ENCODE assay signal across 29 mouse cellular contexts in the genomic region with DNA sequence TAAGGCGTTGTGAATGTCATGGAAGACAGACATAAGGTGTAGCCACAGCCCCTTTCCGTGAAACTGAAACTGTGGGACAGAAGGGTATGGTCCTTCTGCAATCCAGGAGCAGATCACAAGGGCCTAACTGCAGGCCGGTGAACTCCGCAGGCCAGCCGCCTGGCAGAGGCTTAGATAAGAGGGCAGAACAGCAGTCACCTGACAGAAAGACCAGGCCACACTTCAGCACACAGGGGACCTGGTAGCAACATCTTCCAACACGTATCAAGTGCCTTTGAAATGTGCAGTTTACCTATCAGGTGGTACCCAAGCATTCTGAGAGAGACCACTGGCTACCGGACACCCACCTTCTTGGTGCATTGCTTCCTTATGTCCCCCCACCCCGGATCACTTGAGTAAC.
DNase-seq lines count a peak whose midpoint lies in the region; ATAC-seq lines count a peak whose summit lies in the region.
"Had no signal": no experiment of that assay in that cellular context is flagged by ENCODE, and none has a peak within 500 bp of the region (broad histone marks: within the 10 kb centered on the region; RNA-seq: fewer than 3 reads in every experiment).

No protein-coding gene starts in this region.

- H3K4me1 ChIP-seq in heart, embryonic 12.5 days (replicated peaks) = peaks cover 62% of the 10 kb centered on the region
- H3K4me1 ChIP-seq in heart, embryonic 11.5 days (ENCODE audit: control insufficient read depth, insufficient read depth, low read length) = peaks cover 31% of the 10 kb centered on the region
- peaks cover 39% of the 10 kb centered on the region for H3K4me1 ChIP-seq in heart, embryonic 15.5 days (replicated peaks)
- peaks cover 53% of the 10 kb centered on the region for H3K4me1 ChIP-seq in heart, embryonic 10.5 days
- peaks cover 51% of the 10 kb centered on the region for H3K4me1 ChIP-seq in hindbrain, embryonic 10.5 days (replicated peaks)
- peaks cover 51% of the 10 kb centered on the region for H3K4me1 ChIP-seq in hindbrain, embryonic 13.5 days (replicated peaks)

- 47% methylated on average over 8 of the region's 8 CpGs for WGBS in heart, embryonic 12.5 days
- 46% methylated on average over 8 of the region's 8 CpGs for WGBS in heart, embryonic 11.5 days (ENCODE audit: insufficient replicate concordance)
- 51% methylated on average over 8 of the region's 8 CpGs for whole genome bisulfite sequencing in heart, embryonic 15.5 days
- WGBS in heart, embryonic 10.5 days = 44% methylated on average over 8 of the region's 8 CpGs
- 82% methylated on average over 8 of the region's 8 CpGs for WGBS in hindbrain, embryonic 10.5 days
- WGBS in hindbrain, embryonic 13.5 days = 87% methylated on average over 8 of the region's 8 CpGs

- no peaks in the 10 kb centered on the region for H3K36me3 ChIP-seq in heart, embryonic 12.5 days
- H3K36me3 ChIP-seq in heart, embryonic 11.5 days (ENCODE audit: control insufficient read depth, insufficient read depth, low read length) = no peaks in the 10 kb centered on the region
- H3K36me3 ChIP-seq in heart, embryonic 15.5 days = no peaks in the 10 kb centered on the region
- no peaks in the 10 kb centered on the region for H3K36me3 ChIP-seq in heart, embryonic 10.5 days
- no peaks in the 10 kb centered on the region for H3K36me3 ChIP-seq in hindbrain, embryonic 10.5 days
- no peaks in the 10 kb centered on the region for H3K36me3 ChIP-seq in hindbrain, embryonic 13.5 days
- H3K36me3 ChIP-seq: embryonic facial prominence, embryonic 12.5 days; embryonic facial prominence, embryonic 15.5 days; G1E; hindbrain, embryonic 12.5 days had no signal

- DNase-seq in heart, embryonic 10.5 days (ENCODE audit: low spot score) = no peak
- no peak for DNase-seq in hindbrain, embryonic 10.5 days (ENCODE audit: low spot score)
- DNase-seq in urinary bladder, postnatal 10 days (ENCODE audit: low spot score) = no peak
- DNase-seq: adrenal gland, postnatal 10 days; adrenal gland, postnatal 36 days; B cell, adult 2 months; cerebellum, adult 18-20 months; cerebellum, adult 9-10 months; cerebellum, postnatal 14 days; forebrain, postnatal 0 days; gastrocnemius, adult 2 months; gastrocnemius, postnatal 14 days; heart, adult 18-20 months; heart, postnatal 4 days; kidney, adult 11 months; kidney, adult 8-10 months had no signal

- no peak overlapping the region for H3K4me3 ChIP-seq in heart, embryonic 12.5 days
- no peak overlapping the region for H3K4me3 ChIP-seq in heart, embryonic 11.5 days (ENCODE audit: low read depth, low read length)
- no peak overlapping the region for H3K4me3 ChIP-seq in heart, embryonic 15.5 days
- H3K4me3 ChIP-seq in heart, embryonic 10.5 days = no peak overlapping the region
- no peak overlapping the region for H3K4me3 ChIP-seq in hindbrain, embryonic 10.5 days
- H3K4me3 ChIP-seq in hindbrain, embryonic 13.5 days = no peak overlapping the region
- H3K4me3 ChIP-seq: embryonic facial prominence, embryonic 12.5 days; embryonic facial prominence, embryonic 15.5 days; gastrocnemius, adult 2 months; hindbrain, embryonic 12.5 days; intestine, embryonic 15.5 days had no signal

- no peak overlapping the region for H3K9ac ChIP-seq in heart, embryonic 12.5 days
- H3K9ac ChIP-seq in heart, embryonic 11.5 days (ENCODE audit: low read depth, low read length) = no peak overlapping the region
- no peak overlapping the region for H3K9ac ChIP-seq in heart, embryonic 15.5 days
- no peak overlapping the region for H3K9ac ChIP-seq in hindbrain, embryonic 13.5 days
- H3K9ac ChIP-seq: embryonic facial prominence, embryonic 12.5 days; embryonic facial prominence, embryonic 15.5 days; forebrain, postnatal 0 days; hindbrain, embryonic 12.5 days; intestine, embryonic 15.5 days had no signal

- no peak overlapping the region for H3K27ac ChIP-seq in heart, embryonic 12.5 days (ENCODE audit: poor library complexity, severe bottlenecking)
- no peak overlapping the region for H3K27ac ChIP-seq in heart, embryonic 11.5 days (ENCODE audit: low read depth, low read length)
- H3K27ac ChIP-seq in heart, embryonic 15.5 days = peak overlapping the region; percentile 20; the same call in 1 of the 2 replicates
- H3K27ac ChIP-seq in heart, embryonic 10.5 days = no peak overlapping the region; the same call in 1 of the 2 replicates
- peak overlapping the region; percentile 42; the same call in 1 of the 2 replicates for H3K27ac ChIP-seq in hindbrain, embryonic 10.5 days
- no peak overlapping the region for H3K27ac ChIP-seq in hindbrain, embryonic 13.5 days
- H3K27ac ChIP-seq: embryonic facial prominence, embryonic 12.5 days; embryonic facial prominence, embryonic 15.5 days; intestine, embryonic 15.5 days had no signal

- H3K27me3 ChIP-seq in heart, embryonic 12.5 days (replicated peaks) = no peaks in the 10 kb centered on the region
- no peaks in the 10 kb centered on the region for H3K27me3 ChIP-seq in heart, embryonic 11.5 days (ENCODE audit: control insufficient read depth, insufficient read depth, low read length)
- H3K27me3 ChIP-seq in heart, embryonic 15.5 days = no peaks in the 10 kb centered on the region
- no peaks in the 10 kb centered on the region for H3K27me3 ChIP-seq in heart, embryonic 10.5 days (ENCODE audit: insufficient read depth, poor library complexity, severe bottlenecking)
- 0 out of 2 replicates have a peak, but pooled peaks cover 3% of the 10 kb centered on the region for H3K27me3 ChIP-seq in hindbrain, embryonic 10.5 days (ENCODE audit: insufficient read depth, poor library complexity, severe bottlenecking)
- no peaks in the 10 kb centered on the region for H3K27me3 ChIP-seq in hindbrain, embryonic 13.5 days
- H3K27me3 ChIP-seq: CH12.LX; embryonic facial prominence, embryonic 12.5 days; embryonic facial prominence, embryonic 15.5 days; hindbrain, embryonic 12.5 days; intestine, embryonic 15.5 days; Patski had no signal

- no peaks in the 10 kb centered on the region for H3K9me3 ChIP-seq in heart, embryonic 12.5 days (replicated peaks)
- H3K9me3 ChIP-seq in heart, embryonic 11.5 days (replicated peaks; ENCODE audit: control insufficient read depth, low read length) = no peaks in the 10 kb centered on the region
- H3K9me3 ChIP-seq in heart, embryonic 15.5 days (replicated peaks) = no peaks in the 10 kb centered on the region
- H3K9me3 ChIP-seq in heart, embryonic 10.5 days = no peaks in the 10 kb centered on the region
- H3K9me3 ChIP-seq in hindbrain, embryonic 10.5 days = no peaks in the 10 kb centered on the region
- H3K9me3 ChIP-seq in hindbrain, embryonic 13.5 days = no peaks in the 10 kb centered on the region
- H3K9me3 ChIP-seq: embryonic facial prominence, embryonic 12.5 days; embryonic facial prominence, embryonic 15.5 days; hindbrain, embryonic 12.5 days; intestine, embryonic 15.5 days had no signal

- ATAC-seq in heart, embryonic 12.5 days (ENCODE audit: insufficient number of reproducible peaks, low FRiP score) = 0 out of 2 replicates have a peak, but pooled peaks have one; percentile 22
- ATAC-seq in heart, embryonic 11.5 days (replicated peaks; ENCODE audit: insufficient number of reproducible peaks, low FRiP score, low TSS enrichment) = no peak
- ATAC-seq in heart, embryonic 15.5 days (replicated peaks; ENCODE audit: insufficient number of reproducible peaks, insufficient read depth, low FRiP score, low read depth) = no peak; the same call in 1 of the 2 replicates
- no peak for ATAC-seq in hindbrain, embryonic 13.5 days (ENCODE audit: low FRiP score)
- ATAC-seq: forebrain, embryonic 14.5 days; forebrain, postnatal 0 days; hindbrain, embryonic 16.5 days; intestine, embryonic 15.5 days; Patski had no signal

- peak overlapping the region; percentile 15; the same call in 1 of the 2 replicates for H3K4me2 ChIP-seq in heart, embryonic 12.5 days
- no peak overlapping the region; the same call in 1 of the 2 replicates for H3K4me2 ChIP-seq in heart, embryonic 11.5 days
- 0 out of 2 replicates have a peak overlapping the region, but pooled peaks have one; percentile 6 for H3K4me2 ChIP-seq in heart, embryonic 15.5 days
- H3K4me2 ChIP-seq in hindbrain, embryonic 13.5 days = no peak overlapping the region
- H3K4me2 ChIP-seq: embryonic facial prominence, embryonic 12.5 days; embryonic facial prominence, embryonic 15.5 days; hindbrain, embryonic 12.5 days; intestine, embryonic 15.5 days had no signal

Comparison
In these comparisons a context has a peak if more than half of its experiments do, and no peak if none do; other contexts are left out.
1. H3K27ac ChIP-seq: peak in heart, embryonic 15.5 days (single experiment) and hindbrain, embryonic 10.5 days (single experiment); none in heart, embryonic 12.5 days (single experiment), heart, embryonic 11.5 days (single experiment), heart, embryonic 10.5 days (single experiment) and hindbrain, embryonic 13.5 days (single experiment).
2. H3K4me2 ChIP-seq: peak in heart, embryonic 12.5 days (single experiment) and heart, embryonic 15.5 days (single experiment); none in heart, embryonic 11.5 days (single experiment) and hindbrain, embryonic 13.5 days (single experiment).